Mouse (Mus musculus) gastrocnemius, postnatal 14 days (tissue): ENCODE data around the gene Dpm2. TPM values are rescaled to one million over a fixed set of nuclear protein-coding genes. Genes with fewer than 3 reads are reported as not detected.

Experiments used
- DNase-seq: peaks from one replicate; pipeline ENCODE4 v3.0.0; 2021; ENCODE audit warnings: mixed read lengths
- intact Hi-C: fragments of 180-260 bp; cut with DNase I; formaldehyde crosslinking; loops from one replicate; pipeline ENCODE4 v1.15.1; 2025; ENCODE audit warnings: low total_unique reads
- total RNA-seq, 2 experiments: library from RNA; stranded (reverse); gene quantifications; 2 replicates each; pipeline ENCODE4 v1.2.3; 2021

Dpm2 gene
- total RNA-seq, 2 experiments from 2014 or later, result 17.6 to 17.8 TPM

- intact Hi-C loops, result loop anchor here (2.0 kb wide), 1 partner anchor 20 kb away; no protein-coding TSS in a partner anchor
- DNase-seq, result no peak
These were observed 34.0 kb downstream of the Dpm2 start for GRCm38 (mm10) chr2:32604631-32605030.

GRCm38 (mm10) chr2:32606161-32607142, 35.8 kb downstream of the Dpm2 start:
- intact Hi-C loops, result no loop called here
- peak; percentile 93 for DNase-seq

GRCm38 (mm10) chr2:32607262-32607947, 36.7 kb downstream of the Dpm2 start:
- intact Hi-C loops, result no loop called here
- DNase-seq, result peak; percentile 64

GRCm38 (mm10) chr2:32608141-32608777, 37.6 kb downstream of the Dpm2 start:
- intact Hi-C loops, result no loop called here
- DNase-seq, result peak; percentile 79

- no peak for DNase-seq
- intact Hi-C loops, result no loop called here
These were observed 38.2 kb downstream of the Dpm2 start for GRCm38 (mm10) chr2:32608778-32609435.

GRCm38 (mm10) chr2:32610610-32611229, 40.1 kb downstream of the Dpm2 start:
- intact Hi-C loops, result no loop called here
- peak; percentile 53 for DNase-seq

GRCm38 (mm10) chr2:32612274-32612673, 41.6 kb downstream of the Dpm2 start:
- no peak for DNase-seq
- intact Hi-C loops, result no loop called here

GRCm38 (mm10) chr2:32617109-32617508, 46.5 kb downstream of the Dpm2 start:
- intact Hi-C loops, result loop anchor here (5.0 kb wide), 1 partner anchor 35 kb away; no protein-coding TSS in a partner anchor
- no peak for DNase-seq

- DNase-seq, result no peak
- intact Hi-C loops, result loop anchor here (5.0 kb wide), 1 partner anchor 35 kb away; no protein-coding TSS in a partner anchor
These were observed 46.9 kb downstream of the Dpm2 start for GRCm38 (mm10) chr2:32617601-32618000.

- DNase-seq, result no peak
- intact Hi-C loops, result loop anchor here (5.0 kb wide), 1 partner anchor 36 kb away; no protein-coding TSS in a partner anchor
These were observed 47.4 kb downstream of the Dpm2 start for GRCm38 (mm10) chr2:32618051-32618450.

GRCm38 (mm10) chr2:32620682-32621516, 50.2 kb downstream of the Dpm2 start:
- DNase-seq, result peak; percentile 60

GRCm38 (mm10) chr2:32621517-32621859, 50.8 kb downstream of the Dpm2 start, which contains the start of gene Ak1:
Ak1 (plus strand) TSS chr2:32621758.
- intact Hi-C loops, result no loop called here
- no peak for DNase-seq

More at GRCm38 (mm10) chr2:32620682-32621516, 50.2 kb downstream of the Dpm2 start:
- intact Hi-C loops, result no loop called here

Other genes starting within 250 kb of the Dpm2 start
- gene Ciz1, start 218.5 kb upstream of the Dpm2 start, total RNA-seq, result 10 to 100 TPM; 29.3 to 30.0 TPM
- gene Dnm1, start 217.5 kb upstream of the Dpm2 start, total RNA-seq, result 10 to 100 TPM in 1 of 2 experiments, 1 to 10 TPM in 1; 9.8 to 13.5 TPM
- gene 1110008P14Rik, start 188.9 kb upstream of the Dpm2 start, total RNA-seq, result 10 to 100 TPM; 44.1 to 49.3 TPM
- gene Lcn2, start 182.6 kb upstream of the Dpm2 start, total RNA-seq, result 1 to 10 TPM; 2.6 to 4.7 TPM
- 10 to 100 TPM; 41.3 to 43.2 TPM for gene Ptges2, start 175.0 kb upstream of the Dpm2 start, total RNA-seq
- 1 to 10 TPM; 2.4 to 3.1 TPM for gene Naif1, start 120.4 kb upstream of the Dpm2 start, total RNA-seq
- gene Slc25a25, start 119.4 kb upstream of the Dpm2 start, total RNA-seq, result 10 to 100 TPM; 18.1 to 47.8 TPM
- 1 to 10 TPM; 3.5 to 4.2 TPM for gene Fam102a, start 35.5 kb upstream of the Dpm2 start, total RNA-seq
- not detected for gene Pip5kl1, start 3.9 kb downstream of the Dpm2 start, total RNA-seq
- gene 9430097D07Rik, start 4.8 kb downstream of the Dpm2 start, total RNA-seq, result not detected
- 10 to 100 TPM; 25.6 to 26.3 TPM for gene St6galnac4, start 16.2 kb downstream of the Dpm2 start, total RNA-seq
- 10 to 100 TPM; 42.7 to 51.0 TPM for gene St6galnac6, start 28.9 kb downstream of the Dpm2 start, total RNA-seq
- gene Ak1, start 50.9 kb downstream of the Dpm2 start, total RNA-seq, result 1,000 to 10,000 TPM; 1,800 to 1,917 TPM
- gene Eng, start 75.7 kb downstream of the Dpm2 start, total RNA-seq, result 10 to 100 TPM; 46.8 to 49.3 TPM
- 10 to 100 TPM in 1 of 2 experiments, 1 to 10 TPM in 1; 6.7 to 11.1 TPM for gene Fpgs, start 133.3 kb downstream of the Dpm2 start, total RNA-seq
- gene Cdk9, start 142.2 kb downstream of the Dpm2 start, total RNA-seq, result 10 to 100 TPM; 21.3 to 23.9 TPM
- 10 to 100 TPM; 10.2 to 16.1 TPM for gene Sh2d3c, start 150.2 kb downstream of the Dpm2 start, total RNA-seq
- gene 6330409D20Rik, start 170.2 kb downstream of the Dpm2 start, total RNA-seq, result not detected
- 1 to 10 TPM; 7.5 to 8.2 TPM for gene Tor2a, start 186.4 kb downstream of the Dpm2 start, total RNA-seq
- gene Ttc16, start 204.8 kb downstream of the Dpm2 start, total RNA-seq, result not detected
- 1 to 10 TPM; 2.4 to 3.0 TPM for gene Ptrh1, start 204.9 kb downstream of the Dpm2 start, total RNA-seq
- gene Cfap157, start 213.6 kb downstream of the Dpm2 start, total RNA-seq, result under 1 TPM in 1 of 2 experiments, not detected in 1; 0.35 TPM